Mouse (Mus musculus): Measurements from ENCODE around the gene Nelfb.
A peak's percentile ranks its signal among the peaks of the same experiment; 100 is the strongest.

Gene Nelfb

GRCm38 (mm10) chr2:25229582-25229981 lies 18.3 kb upstream of the Nelfb start:
- no peak for DNase-seq

GRCm38 (mm10) chr2:25228995-25229530 lies 17.8 kb upstream of the Nelfb start:
- DNase-seq, result no peak

DNA sequence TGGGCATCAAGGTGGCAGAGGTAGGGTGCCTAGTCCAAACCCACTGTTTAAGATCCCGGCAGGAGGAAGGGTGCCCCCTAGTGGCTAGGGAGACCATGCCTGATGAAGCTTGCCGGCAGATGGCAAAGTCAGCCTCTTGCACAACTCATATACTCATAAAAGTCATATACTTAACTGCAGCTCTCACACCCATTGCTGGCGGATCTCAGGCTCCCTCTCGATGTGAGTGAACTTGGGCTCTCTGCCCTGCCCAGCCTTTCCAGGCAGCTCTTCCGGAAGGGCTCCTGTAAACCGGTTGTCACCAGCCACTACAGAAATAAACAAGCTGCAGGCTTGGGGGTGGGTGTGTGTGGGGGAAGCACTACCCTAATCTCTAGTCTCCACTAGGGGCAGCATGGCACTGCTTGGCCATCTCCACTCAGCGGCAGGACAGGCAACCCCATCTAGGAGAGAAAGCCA lies 17.2 kb upstream of the Nelfb start:
- DNase-seq, result peak; percentile 88

- DNase-seq, result no peak
Measured at GRCm38 (mm10) chr2:25227406-25227805, 16.1 kb upstream of the Nelfb start.

DNA sequence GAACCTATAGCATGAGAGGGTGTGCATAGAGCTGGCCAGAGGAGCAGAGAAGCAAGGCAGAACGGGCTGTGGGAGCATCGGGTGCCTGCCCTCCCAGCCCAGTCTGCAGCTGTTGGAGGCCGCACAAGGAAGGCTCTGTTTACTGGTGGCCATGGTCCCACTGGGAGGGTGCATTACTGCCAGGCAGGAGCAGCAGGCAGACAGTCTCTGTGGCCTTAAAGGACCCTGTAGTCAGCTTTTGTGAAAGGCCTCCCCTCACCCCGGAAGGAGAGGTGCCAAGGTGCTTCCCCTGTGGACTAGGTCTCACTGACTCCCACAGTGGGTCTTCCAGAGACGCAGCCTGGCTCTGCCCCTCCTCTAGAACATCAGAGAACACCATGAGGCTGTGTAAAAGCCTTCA lies 15.6 kb upstream of the Nelfb start:
- no peak for DNase-seq

DNA sequence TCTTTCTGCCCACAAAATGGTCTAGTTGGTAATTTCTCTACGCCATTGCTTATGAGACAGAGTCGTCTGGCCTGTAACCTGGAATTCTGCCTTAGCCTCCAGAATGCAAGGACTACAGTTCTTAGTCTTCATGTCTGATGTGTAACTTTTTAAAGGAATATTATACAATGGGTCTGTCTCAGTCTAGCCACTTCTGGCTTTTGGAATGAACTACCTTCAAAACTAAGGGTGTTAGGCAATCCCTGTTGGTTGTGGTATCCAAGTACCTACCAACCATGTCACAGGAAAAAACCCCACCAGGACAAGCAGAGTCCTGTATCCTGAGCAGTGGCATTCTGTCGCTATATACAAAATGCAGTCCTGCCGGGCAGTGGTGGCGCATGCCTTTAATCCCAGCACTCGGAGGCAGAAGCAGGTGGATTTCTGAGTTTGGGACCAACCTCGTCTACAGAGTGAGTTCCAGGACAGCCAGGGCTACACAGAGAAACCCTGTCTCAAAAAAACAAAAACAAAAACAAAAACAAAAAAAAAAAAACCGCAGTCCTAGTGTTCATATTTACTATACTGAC lies 14.6 kb upstream of the Nelfb start:
- DNase-seq, result no peak

DNA sequence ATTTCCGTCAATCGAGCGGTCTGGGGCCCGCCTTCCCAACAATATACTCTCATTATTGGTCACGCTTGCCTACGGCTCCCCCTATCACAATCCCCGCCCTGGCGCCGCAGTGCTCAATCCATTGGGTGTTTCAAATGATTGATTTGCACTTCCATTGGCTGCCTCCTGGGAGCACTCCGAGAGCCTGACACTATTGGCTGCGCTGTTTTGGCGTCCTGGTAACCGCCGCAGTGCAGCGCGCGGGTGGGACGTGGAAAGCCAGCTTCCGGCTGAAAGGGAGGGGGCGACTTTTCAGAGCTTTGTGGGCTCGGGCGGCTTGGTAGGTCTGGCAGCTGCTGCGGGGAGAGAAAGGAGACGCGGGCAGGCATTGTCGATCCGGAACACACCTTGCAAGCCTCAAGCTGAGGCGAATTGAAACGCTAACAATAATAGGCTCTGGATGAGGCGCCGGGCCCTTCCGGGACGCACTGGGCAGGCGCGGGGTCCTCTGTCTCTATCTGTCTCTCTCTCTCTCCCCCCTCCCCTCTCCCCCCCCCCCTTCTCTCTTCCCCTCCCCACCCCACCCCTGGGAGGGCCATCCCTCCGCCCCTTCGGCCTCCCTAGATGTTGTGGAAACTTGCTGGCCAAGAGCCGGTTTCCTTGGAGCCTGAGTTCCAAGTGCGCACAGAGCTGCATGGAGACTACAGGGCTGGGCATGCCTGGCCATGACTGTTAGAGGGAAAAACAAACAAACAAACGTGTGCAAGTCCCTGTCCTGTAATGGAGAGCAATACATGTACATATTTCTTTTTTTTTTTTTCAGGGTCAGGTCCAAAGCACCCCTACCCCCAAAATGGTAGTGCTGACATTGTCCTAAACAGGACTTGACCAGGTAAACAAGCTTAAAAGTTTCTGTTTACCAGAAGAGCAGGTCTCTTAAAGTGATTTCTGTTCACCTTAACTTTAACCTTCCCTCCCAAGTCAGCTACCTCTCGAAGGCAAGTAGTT lies 13.8 kb upstream of the Nelfb start:
- DNase-seq, result peak; percentile 97

GRCm38 (mm10) chr2:25224492-25224765 lies 13.1 kb upstream of the Nelfb start, which contains the start of gene Tubb4b:
Tubb4b (minus strand) TSS chr2:25224702.
- DNase-seq, result no peak

- DNase-seq, result peak; percentile 82
Measured at GRCm38 (mm10) chr2:25223681-25224491, 12.6 kb upstream of the Nelfb start.

GRCm38 (mm10) chr2:25221331-25221772 lies 10.1 kb upstream of the Nelfb start:
- no peak for DNase-seq

GRCm38 (mm10) chr2:25218445-25218844 lies 7.2 kb upstream of the Nelfb start, which contains the start of gene Fam166a:
Fam166a (plus strand) TSS chr2:25218745.
- DNase-seq, result no peak

DNA sequence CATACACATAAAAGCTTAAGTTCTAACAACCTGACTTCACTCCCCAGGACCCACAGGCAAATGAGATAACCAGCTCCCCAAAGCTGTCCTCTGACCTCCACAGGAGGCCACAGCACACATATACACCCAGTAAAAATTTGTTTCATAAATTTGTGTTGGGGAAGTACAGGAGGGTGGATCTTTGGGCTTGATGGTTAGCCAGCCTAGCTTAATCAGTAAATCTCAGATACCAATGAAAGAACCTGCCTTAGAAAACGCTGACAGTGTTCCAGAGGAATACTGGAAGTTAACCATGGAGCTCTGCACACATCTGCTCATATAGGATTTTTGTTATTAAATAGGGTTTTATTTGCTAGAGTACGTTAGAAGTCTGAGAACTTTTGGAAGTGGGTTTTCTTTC lies 6.4 kb upstream of the Nelfb start:
- no peak for DNase-seq

DNA sequence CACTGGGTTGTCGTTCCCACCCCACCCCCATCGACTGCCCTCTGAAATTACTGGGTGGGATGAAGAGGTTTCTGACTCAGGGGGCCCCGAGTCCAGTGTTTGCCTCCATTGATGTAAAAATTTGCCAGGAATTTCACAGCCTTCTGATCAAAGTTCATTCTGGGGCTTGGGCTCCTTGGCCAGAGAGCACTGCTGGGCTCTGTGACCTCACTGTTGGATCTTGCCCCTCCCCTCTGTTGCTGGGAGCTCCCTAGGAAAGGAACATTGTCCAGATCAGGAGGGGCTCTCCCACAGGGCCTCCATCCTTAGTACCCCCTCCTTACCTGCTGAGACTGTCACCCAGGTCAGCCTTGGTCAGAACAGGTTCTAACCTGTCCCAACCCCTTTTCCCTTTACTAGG lies 3.2 kb upstream of the Nelfb start, which contains the start of gene Stpg3:
TSS of gene Stpg3 (minus strand) at position 194 of the 400 bp plus-strand sequence.
- DNase-seq, result no peak

DNA sequence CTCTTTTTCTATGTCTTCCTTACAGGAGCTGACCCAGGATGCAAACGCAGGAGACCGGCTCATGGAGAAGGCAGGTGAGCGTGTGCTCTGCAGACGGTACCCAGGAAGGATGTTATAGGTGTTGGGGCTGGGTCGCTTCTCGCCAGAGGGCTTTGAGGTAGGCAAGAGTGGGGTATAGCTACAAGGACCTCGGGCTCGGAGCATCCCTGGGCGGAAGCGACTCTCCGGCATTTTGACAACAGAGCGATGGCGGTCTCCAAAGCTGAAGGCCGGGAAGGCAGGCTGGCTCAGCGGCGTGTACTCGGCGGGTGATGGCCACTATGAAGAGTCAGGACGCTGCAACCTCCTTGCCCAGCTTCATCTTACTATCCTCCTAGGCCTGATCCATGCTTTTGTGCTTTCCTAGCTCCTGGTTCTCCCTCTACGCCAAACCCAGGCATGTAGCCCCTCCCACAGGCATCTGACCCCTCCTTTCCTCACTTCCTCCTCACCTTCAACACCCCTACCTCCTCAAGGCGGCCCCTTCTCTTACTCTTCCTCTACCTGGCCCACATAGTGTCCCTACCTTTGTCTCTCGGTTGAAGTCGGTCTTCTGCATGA lies 2.1 kb upstream of the Nelfb start:
- DNase-seq, result no peak

GRCm38 (mm10) chr2:25210686-25211085 lies 603 bp downstream of the Nelfb start:
- no peak for DNase-seq

DNA sequence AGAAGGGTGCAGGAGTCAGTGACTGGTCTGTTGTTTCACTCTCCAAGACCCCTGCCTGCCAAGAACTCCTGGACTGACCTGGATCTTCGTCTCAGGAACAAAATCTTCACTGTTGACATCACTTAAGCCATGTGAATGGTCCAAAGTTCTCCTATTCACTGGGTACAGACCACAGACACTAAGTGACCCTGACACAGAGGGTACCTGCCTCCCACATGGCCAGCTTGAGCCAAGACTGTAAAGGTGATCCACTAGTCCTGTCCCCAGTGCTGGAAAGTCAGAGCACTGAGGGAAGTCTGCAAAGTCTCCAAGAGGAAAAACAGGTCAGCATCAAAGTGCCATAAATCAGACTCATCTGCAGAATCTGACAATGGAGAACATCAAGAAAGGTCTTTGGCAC lies 3.7 kb downstream of the Nelfb start:
- DNase-seq, result no peak

GRCm38 (mm10) chr2:25203631-25204214 lies 7.6 kb downstream of the Nelfb start:
- no peak for DNase-seq

DNA sequence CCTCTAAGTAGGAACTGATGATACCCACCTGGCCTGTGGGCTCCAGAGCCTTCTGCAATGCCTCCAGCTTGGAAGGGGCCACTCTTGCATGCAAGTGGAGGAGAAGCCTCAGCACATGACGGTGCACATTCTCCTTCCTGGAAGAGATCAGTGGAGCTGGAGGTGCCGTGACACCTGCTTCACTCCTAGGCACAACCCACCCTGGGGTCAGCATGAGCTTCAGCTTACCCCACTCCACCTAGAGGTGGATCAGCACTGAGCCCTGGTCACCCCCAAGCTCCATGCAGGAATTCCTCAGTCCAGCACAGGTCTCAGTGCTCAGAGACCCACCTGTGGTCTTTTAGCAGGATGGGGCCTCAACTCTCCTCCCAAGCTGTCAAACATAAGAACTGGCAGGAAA lies 10.7 kb downstream of the Nelfb start:
- DNase-seq, result no peak

- no peak for DNase-seq
Measured at GRCm38 (mm10) chr2:25197946-25198345, 13.3 kb downstream of the Nelfb start.

DNA sequence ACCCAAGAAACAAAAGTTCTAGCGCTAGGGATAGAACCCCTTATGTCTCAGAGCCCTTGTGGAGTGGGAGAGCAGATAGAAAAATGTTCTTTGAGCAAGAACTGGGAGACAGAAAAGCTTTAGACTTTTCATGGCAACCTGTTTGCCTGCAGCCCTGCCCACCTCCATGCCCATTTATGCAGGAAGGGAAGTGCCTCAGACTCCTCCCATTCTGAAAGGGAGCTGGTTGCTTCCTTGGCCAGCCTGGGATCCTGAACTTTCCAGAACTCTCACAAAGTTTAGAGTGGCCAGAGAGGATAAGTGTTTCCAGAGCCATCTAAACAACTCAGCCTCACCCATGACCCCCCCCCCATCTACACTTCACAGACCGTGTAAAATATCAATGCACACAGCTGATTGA lies 14.1 kb downstream of the Nelfb start:
- DNase-seq, result no peak

DNA sequence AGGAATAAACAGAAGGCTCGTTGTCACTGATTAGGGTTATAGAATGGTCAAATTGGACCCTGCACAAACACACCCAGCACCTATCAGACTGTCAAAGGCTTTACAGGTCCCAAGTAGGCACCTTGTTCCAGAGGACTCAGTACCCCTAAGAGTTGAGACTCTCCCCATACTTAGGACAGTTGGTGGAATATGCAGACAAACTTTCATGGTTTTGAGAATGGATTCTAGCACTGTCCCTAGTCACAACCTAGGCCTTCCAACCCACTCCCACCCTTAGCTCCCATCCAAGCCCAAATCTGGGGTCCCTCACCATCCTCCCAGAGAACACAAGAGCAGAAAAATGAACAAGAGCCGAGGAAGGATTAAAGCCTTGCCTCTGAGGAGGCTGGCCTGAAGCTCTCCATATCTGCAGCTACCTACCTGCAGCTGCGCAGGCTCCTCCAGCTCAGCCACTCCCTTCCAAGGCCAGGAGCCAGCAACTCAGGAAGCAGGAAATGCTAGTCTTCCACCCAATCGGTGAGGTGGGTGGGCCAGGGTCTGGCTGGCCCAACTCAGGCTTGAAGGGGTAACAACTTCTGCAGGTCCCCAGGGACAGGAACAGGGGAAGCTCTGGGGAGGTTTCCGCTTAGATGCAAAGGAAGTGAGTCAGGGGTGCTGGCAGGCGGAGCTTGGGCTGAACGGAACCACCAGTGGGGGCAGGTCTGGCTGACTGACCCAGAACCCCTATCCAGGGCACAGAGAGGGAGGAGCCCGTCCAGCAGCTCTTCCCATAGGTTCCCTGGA lies 14.9 kb downstream of the Nelfb start, which contains the start of gene Tor4a:
TSS of gene Tor4a (minus strand) at position 715 of the 783 bp plus-strand sequence.
- peak; percentile 78 for DNase-seq

Data from thymus, postnatal 25 days (tissue).